Mouse (Mus musculus) neural tube, embryonic 15.5 days (tissue): ENCODE measurements around the gene 4921504E06Rik. TPM values are rescaled to one million over a fixed set of nuclear protein-coding genes. Genes with fewer than 3 reads are reported as not detected.

ENCODE experiments used
- ATAC-seq: fragments of 200-750 bp; cut with Nextera tagmentation; 2 replicates; pipeline ENCODE4 v1.8.0; 2017; ENCODE audit warnings: mild to moderate bottlenecking, moderate TSS enrichment, moderate library complexity; ENCODE audit not compliant: low FRiP score
- H3K27ac ChIP-seq: fragments of 300-500 bp; sonication (generic); replicated peaks from 2 replicates; pipeline ENCODE4 v1.5.1; 2015; ENCODE audit warnings: mild to moderate bottlenecking, inconsistent platforms
- H3K27me3 ChIP-seq: fragments of 300-500 bp; sonication (generic); replicated peaks from 2 replicates; pipeline ENCODE4 v1.6.1; 2015; ENCODE audit warnings: inconsistent platforms
- H3K36me3 ChIP-seq: fragments of 300-500 bp; sonication (generic); 2 replicates; pipeline ENCODE4 v1.6.1; 2015; ENCODE audit warnings: inconsistent platforms
- H3K4me1 ChIP-seq: fragments of 300-500 bp; sonication (generic); 2 replicates; pipeline ENCODE4 v1.6.1; 2015; ENCODE audit warnings: inconsistent platforms
- H3K4me2 ChIP-seq: fragments of 300-500 bp; sonication (generic); 2 replicates; pipeline ENCODE4 v1.6.1; 2015; ENCODE audit warnings: inconsistent platforms, mild to moderate bottlenecking, moderate library complexity
- H3K4me3 ChIP-seq: fragments of 300-500 bp; sonication (generic); replicated peaks from 2 replicates; pipeline ENCODE4 v1.5.1; 2015; ENCODE audit warnings: mild to moderate bottlenecking, inconsistent platforms
- H3K9ac ChIP-seq: fragments of 300-500 bp; sonication (generic); replicated peaks from 2 replicates; pipeline ENCODE4 v1.6.1; 2015; ENCODE audit warnings: mild to moderate bottlenecking, inconsistent platforms
- H3K9me3 ChIP-seq: fragments of 300-500 bp; sonication (generic); replicated peaks from 2 replicates; pipeline ENCODE4 v1.6.1; 2016; ENCODE audit warnings: inconsistent platforms
- WGBS: fragments of 180-500 bp; shearing (Covaris S2); methylation state at CpG from one replicate; pipeline ENCODE4 v1.1.7; 2015; ENCODE audit warnings: mixed read lengths; 5-methylcytosine and 5-hydroxymethylcytosine counted together
- polyA plus RNA-seq: library from polyadenylated mRNA; unstranded; fragments of >200 nt; fragmentation: Nextera tagmentation; extraction: Ambion mirVana; gene quantifications from 2 replicates; pipeline ENCODE4 v1.2.1, GENCODE M21; 2015

The 4921504E06Rik gene
- polyA plus RNA-seq, 1 experiment from 2014 or later = not detected

- Histone ChIP-seq H3K27ac (no peak overlapping the region), H3K9me3 (no peaks in the 10 kb centered on the region), H3K27me3 (peaks cover 5% of the 10 kb centered on the region), H3K4me3 (peak overlapping the region; percentile 36), H3K36me3 (no peaks in the 10 kb centered on the region), H3K4me1 (no peaks in the 10 kb centered on the region), H3K9ac (peak overlapping the region; percentile 31; the same call in 1 of the 2 replicates), H3K4me2 (peak overlapping the region; percentile 65)
- 22% methylated on average over 19 of the region's 19 CpGs for WGBS
- ATAC-seq = peak; percentile 76
These were observed 139.3 kb downstream of the 4921504E06Rik start for GRCm38 (mm10) chr2:19414222-19414965.

Other genes starting within 250 kb of the 4921504E06Rik start
- 12.1 and 16.5 TPM in 2 replicates for gene Msrb2, start 182.5 kb downstream of the 4921504E06Rik start, polyA plus RNA-seq
- gene Ptf1a, start 108.3 kb downstream of the 4921504E06Rik start, polyA plus RNA-seq = 0.23 TPM in 1 of 2 replicates, not detected in the other
- 1.4 TPM in 2 replicates for gene Otud1, start 103.8 kb upstream of the 4921504E06Rik start, polyA plus RNA-seq